Mouse (Mus musculus) forebrain, postnatal 0 days (tissue): Measurements from ENCODE around the gene Phf23. TPM values are rescaled to one million over a fixed set of nuclear protein-coding genes. Genes with fewer than 3 reads are reported as not detected.
A peak's percentile ranks its signal among the peaks of the same experiment; 100 is the strongest.

ENCODE experiments used
- ATAC-seq: fragments of 200-750 bp; cut with Nextera tagmentation; 2 replicates; pipeline ENCODE4 v1.8.0; 2017; ENCODE audit warnings: mild to moderate bottlenecking, moderate library complexity
- DNase-seq: peaks from one replicate; pipeline ENCODE4 v3.0.0-alpha.2; 2015
- H3K27ac ChIP-seq: fragments of 300-500 bp; sonication (generic); 2 replicates; pipeline ENCODE4 v1.5.1; 2014; ENCODE audit warnings: low read depth, mild to moderate bottlenecking, antibody characterized with exemption, low read length, moderate library complexity, mixed read lengths
- H3K27me3 ChIP-seq: fragments of 300-500 bp; sonication (generic); 2 replicates; pipeline ENCODE4 v1.6.1; 2014; ENCODE audit warnings: mild to moderate bottlenecking, low read length, mixed read lengths; ENCODE audit not compliant: insufficient read depth
- H3K36me3 ChIP-seq: fragments of 300-500 bp; sonication (generic); 2 replicates; pipeline ENCODE4 v1.6.1; 2014; ENCODE audit warnings: mild to moderate bottlenecking, moderate library complexity; ENCODE audit not compliant: insufficient read depth
- H3K4me1 ChIP-seq: fragments of 300-500 bp; sonication (generic); 2 replicates; pipeline ENCODE4 v1.6.1; 2014; ENCODE audit warnings: antibody characterized with exemption; ENCODE audit not compliant: insufficient read depth
- H3K4me2 ChIP-seq: fragments of 300-500 bp; sonication (generic); 2 replicates; pipeline ENCODE4 v1.6.1; 2014; ENCODE audit warnings: low read depth, mild to moderate bottlenecking, moderate library complexity
- H3K4me3 ChIP-seq: fragments of 300-500 bp; sonication (generic); 2 replicates; pipeline ENCODE4 v1.5.1; 2014; ENCODE audit warnings: low read depth, low read length, mixed read lengths
- H3K9ac ChIP-seq: fragments of 300-500 bp; sonication (generic); 2 replicates; pipeline ENCODE4 v1.6.1; 2014; ENCODE audit warnings: mild to moderate bottlenecking
- H3K9me3 ChIP-seq: fragments of 300-500 bp; sonication (generic); 2 replicates; pipeline ENCODE4 v1.6.1; 2016; ENCODE audit warnings: low read length
- CTCF ChIP-seq: sonication (generic); IDR thresholded peaks from 2 replicates; pipeline ENCODE4 v1.5.1; 2016; ENCODE audit warnings: antibody characterized with exemption, control low read depth, low read depth
- WGBS: fragments of 180-500 bp; shearing (Covaris S2); extraction: QIAGEN DNeasy Blood & Tissue Kit; methylation state at CpG from one replicate; pipeline ENCODE4 v1.1.7; 2014; 5-methylcytosine and 5-hydroxymethylcytosine counted together
- polyA plus RNA-seq: library from polyadenylated mRNA; unstranded; fragments of >200 nt; fragmentation: Nextera tagmentation; extraction: Ambion mirVana; gene quantifications from 2 replicates; pipeline ENCODE4 v1.2.1, GENCODE M21; 2015
- total RNA-seq: library from RNA; depleted of rRNA; stranded (reverse); fragments of >200 nt; gene quantifications from 2 replicates; pipeline ENCODE4 v1.2.3, GENCODE M21; 2014

Phf23 gene
- total and polyA plus RNA-seq, 2 experiments from 2014 or later, result 47.6 to 49.7 TPM

DNA sequence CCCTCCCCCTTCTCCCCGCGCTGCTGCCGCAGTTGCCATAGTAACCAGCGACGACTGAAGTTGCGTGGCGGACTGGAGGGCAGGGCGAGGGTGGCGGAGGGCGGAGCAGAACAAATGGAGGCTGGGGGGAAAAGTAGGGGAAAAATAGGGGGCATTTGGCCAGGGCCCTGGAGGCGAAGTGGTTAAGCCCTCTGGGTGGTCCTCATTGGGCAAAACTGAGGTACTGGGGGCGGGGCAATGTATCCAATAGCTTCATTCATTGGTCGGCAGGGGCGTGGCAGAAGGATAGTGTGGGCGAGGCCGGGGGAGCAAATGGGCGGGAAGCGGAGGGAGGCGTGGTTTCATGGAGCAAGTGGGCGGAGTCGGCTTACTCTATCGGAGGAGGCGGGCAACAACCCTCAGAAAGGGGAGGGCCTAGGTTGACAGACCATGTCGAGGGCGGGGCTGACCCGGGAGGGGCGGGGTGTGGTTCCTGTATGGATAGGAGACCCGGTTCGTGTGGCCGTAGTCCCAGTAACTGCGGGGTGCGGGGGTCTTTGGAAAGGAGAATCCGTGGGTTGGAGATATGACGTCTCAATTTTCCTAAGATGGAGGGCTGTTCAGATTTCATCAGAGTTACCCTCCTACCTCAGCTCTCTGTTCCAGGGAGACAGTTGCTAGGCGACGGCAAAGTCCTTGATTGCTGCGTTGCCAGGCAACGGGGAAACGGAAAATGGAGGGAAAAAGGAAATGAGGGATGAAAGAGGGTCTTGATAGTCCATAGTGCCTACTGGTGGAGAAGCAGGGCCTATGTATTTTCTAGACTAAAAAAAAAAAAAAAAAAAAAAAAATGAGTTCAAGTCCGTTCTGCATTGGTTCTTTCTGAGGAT lies 25.9 kb downstream of the Phf23 start:
- H3K36me3 ChIP-seq, result no peaks in the 10 kb centered on the region
- peak overlapping the region; percentile 96 for H3K27ac ChIP-seq
- ATAC-seq, result peak; percentile 82
- peak overlapping the region; percentile 80 for H3K4me2 ChIP-seq
- H3K9ac ChIP-seq, result peak overlapping the region; percentile 88
- DNase-seq, result peak; percentile 99
- peaks cover 44% of the 10 kb centered on the region for H3K4me1 ChIP-seq
- TF ChIP-seq CTCF, result peak; percentile 53
- WGBS, result under 1% methylated on average over 40 of the region's 40 CpGs
- peak overlapping the region; percentile 84 for H3K4me3 ChIP-seq
- no peaks in the 10 kb centered on the region for H3K9me3 ChIP-seq
- no peaks in the 10 kb centered on the region for H3K27me3 ChIP-seq

GRCm38 (mm10) chr11:70023481-70024150 lies 28.0 kb downstream of the Phf23 start:
- Histone ChIP-seq H3K27me3 (no peaks in the 10 kb centered on the region), H3K4me1 (peaks cover 50% of the 10 kb centered on the region), H3K9ac (peak overlapping the region; percentile 34), H3K4me2 (peak overlapping the region; percentile 54), H3K27ac (peak overlapping the region; percentile 62), H3K36me3 (no peaks in the 10 kb centered on the region), H3K9me3 (no peaks in the 10 kb centered on the region), H3K4me3 (peak overlapping the region; percentile 40)
- DNase-seq, result peak; percentile 69
- 6% methylated on average over 24 of the region's 29 CpGs for WGBS
- no peak for TF ChIP-seq CTCF
- ATAC-seq, result no peak

GRCm38 (mm10) chr11:70024151-70024514 lies 28.6 kb downstream of the Phf23 start:
- peak overlapping the region; percentile 34 for H3K9ac ChIP-seq
- DNase-seq (no peak), ATAC-seq (no peak)
- H3K36me3 ChIP-seq, result no peaks in the 10 kb centered on the region
- 17% methylated on average over 5 of the region's 6 CpGs for WGBS
- peak overlapping the region; percentile 40 for H3K4me3 ChIP-seq
- peaks cover 52% of the 10 kb centered on the region for H3K4me1 ChIP-seq
- H3K4me2 ChIP-seq, result peak overlapping the region; percentile 54
- H3K27ac ChIP-seq, result peak overlapping the region; percentile 62; the same call in 1 of the 2 replicates
- H3K27me3 ChIP-seq, result no peaks in the 10 kb centered on the region
- no peak for TF ChIP-seq CTCF
- H3K9me3 ChIP-seq, result no peaks in the 10 kb centered on the region

- WGBS, result 5% methylated on average over 19 of the region's 19 CpGs
- H3K4me3 ChIP-seq, result 0 out of 2 replicates have a peak overlapping the region, but pooled peaks have one; percentile 11
- DNase-seq (no peak), ATAC-seq (no peak)
- peaks cover 9% of the 10 kb centered on the region for H3K36me3 ChIP-seq
- peak overlapping the region; percentile 58 for H3K4me2 ChIP-seq
- no peaks in the 10 kb centered on the region for H3K9me3 ChIP-seq
- peaks cover 52% of the 10 kb centered on the region for H3K4me1 ChIP-seq
- H3K9ac ChIP-seq, result 0 out of 2 replicates have a peak overlapping the region, but pooled peaks have one; percentile 31
- TF ChIP-seq CTCF, result no peak
- peak overlapping the region; percentile 94 for H3K27ac ChIP-seq
- H3K27me3 ChIP-seq, result no peaks in the 10 kb centered on the region
Observed at GRCm38 (mm10) chr11:70026689-70027088, 31.1 kb downstream of the Phf23 start.

DNA sequence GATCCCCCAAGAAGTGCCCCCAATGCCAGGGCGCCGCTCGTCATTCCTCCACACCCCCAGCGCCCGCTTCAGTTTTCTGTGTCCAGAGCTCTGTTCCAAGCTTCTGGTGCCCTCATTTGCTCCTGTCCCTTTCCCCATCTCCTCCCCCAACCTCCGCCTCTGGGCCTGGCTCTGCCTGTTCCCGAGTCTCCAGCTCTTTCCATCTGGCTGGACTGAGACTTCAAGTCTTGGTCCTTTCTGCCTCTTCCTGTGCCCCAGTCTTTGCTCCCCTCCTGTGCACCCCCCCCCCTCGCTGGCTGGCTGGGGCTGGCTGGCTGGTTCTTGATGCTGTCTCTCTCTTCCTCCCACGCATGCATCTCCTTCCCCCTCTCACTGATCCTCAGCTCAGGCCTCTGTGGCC lies 31.8 kb downstream of the Phf23 start:
- TF ChIP-seq CTCF, result no peak
- Histone ChIP-seq H3K9ac (0 out of 2 replicates have a peak overlapping the region, but pooled peaks have one; percentile 31), H3K36me3 (peaks cover 16% of the 10 kb centered on the region), H3K27me3 (no peaks in the 10 kb centered on the region), H3K9me3 (no peaks in the 10 kb centered on the region), H3K4me3 (no peak overlapping the region), H3K4me2 (peak overlapping the region; percentile 58), H3K27ac (peak overlapping the region; percentile 94), H3K4me1 (peaks cover 46% of the 10 kb centered on the region)
- DNase-seq, result no peak
- WGBS, result 37% methylated on average over 9 of the region's 9 CpGs
- no peak for ATAC-seq

GRCm38 (mm10) chr11:70028401-70029129 lies 33.0 kb downstream of the Phf23 start:
- WGBS, result 15% methylated on average over 12 of the region's 12 CpGs
- peak overlapping the region; percentile 94 for H3K27ac ChIP-seq
- H3K4me2 ChIP-seq, result peak overlapping the region; percentile 58
- H3K4me1 ChIP-seq, result peaks cover 37% of the 10 kb centered on the region
- H3K36me3 ChIP-seq, result peaks cover 27% of the 10 kb centered on the region
- DNase-seq (no peak), ATAC-seq (peak; percentile 1)
- H3K4me3 ChIP-seq, result peak overlapping the region; percentile 33
- H3K9me3 ChIP-seq, result no peaks in the 10 kb centered on the region
- H3K9ac ChIP-seq, result peak overlapping the region; percentile 48
- TF ChIP-seq CTCF, result no peak
- H3K27me3 ChIP-seq, result no peaks in the 10 kb centered on the region
